Mouse (Mus musculus) lung, postnatal 4 days (tissue): ENCODE measurements around the gene Cdk2ap2.
"Not testable (repeated sequence)": the region's sequence is repeated elsewhere in the genome, so short reads cannot be mapped to it uniquely, and the experiment has no call there.

Experiments used
- DNase-seq, 2 experiments: peaks; one replicate each; pipeline ENCODE4 v3.0.0; 2021

Gene Cdk2ap2

DNA sequence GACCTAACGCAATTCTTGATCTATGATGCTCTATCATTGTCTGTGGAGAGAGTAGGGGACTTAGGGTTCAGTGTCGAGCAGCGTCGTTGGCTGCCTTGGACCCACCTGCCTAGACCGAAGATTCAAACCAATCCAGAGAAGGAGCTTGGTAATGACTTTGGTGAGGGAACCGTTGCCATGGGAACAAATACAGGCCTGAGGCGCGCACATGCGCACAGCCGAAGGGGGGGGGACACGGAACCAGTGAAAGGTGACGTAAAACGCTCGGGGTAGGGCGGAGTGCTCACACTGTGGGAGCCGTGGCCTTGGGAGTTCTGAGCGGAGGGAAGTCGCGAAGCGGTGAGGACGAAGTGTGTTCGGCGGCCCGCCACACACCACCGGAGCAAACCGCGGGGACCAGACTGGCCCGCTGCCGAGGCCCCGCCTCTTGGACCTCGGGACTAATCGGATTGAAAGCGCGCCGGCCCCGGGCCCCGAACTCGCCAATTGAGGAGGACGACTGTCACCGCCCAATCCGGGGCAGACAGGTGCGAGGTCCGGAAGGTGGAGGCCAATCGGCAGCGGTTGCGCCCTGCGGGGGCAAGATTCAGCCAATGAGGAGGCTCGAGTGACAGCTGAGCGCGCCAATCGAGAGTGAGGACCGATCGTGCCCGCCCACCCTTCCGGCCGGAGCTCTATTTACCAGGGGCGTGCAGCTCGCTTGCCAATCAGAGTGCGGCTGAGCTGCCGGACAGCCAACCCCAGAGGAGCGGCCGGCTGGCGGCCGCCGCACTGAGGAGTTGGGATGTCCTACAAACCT, at the start of gene Cdk2ap2:
Gene Cdk2ap2, plus strand, starts transcription at position 541 of the 799 bp plus-strand sequence.
- peak; percentile 99 to 100 for DNase-seq

GRCm38 (mm10) chr19:4047859-4048258, 49.1 kb upstream of the Cdk2ap2 start:
- peak; percentile 59 to 84 for DNase-seq

DNA sequence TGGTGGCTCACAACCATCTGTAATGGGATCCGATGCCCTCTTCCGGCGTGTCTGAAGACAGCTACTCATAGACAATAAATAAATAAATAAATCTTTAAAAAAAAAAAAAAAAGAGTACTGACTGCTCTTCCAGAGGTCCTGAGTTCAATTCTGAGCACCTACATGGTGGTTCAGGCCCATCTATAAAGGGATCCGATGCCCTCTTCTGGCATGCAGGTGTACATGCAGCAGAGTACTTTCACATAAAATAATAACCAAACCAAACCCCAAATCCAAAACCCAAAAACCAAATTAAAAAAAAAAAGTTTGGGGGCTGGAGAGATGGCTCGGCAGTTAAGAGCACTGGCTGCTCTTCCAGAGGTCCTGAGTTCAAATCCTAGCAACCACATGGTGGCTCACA, 47.9 kb upstream of the Cdk2ap2 start:
- DNase-seq: not testable (repeated sequence)

DNA sequence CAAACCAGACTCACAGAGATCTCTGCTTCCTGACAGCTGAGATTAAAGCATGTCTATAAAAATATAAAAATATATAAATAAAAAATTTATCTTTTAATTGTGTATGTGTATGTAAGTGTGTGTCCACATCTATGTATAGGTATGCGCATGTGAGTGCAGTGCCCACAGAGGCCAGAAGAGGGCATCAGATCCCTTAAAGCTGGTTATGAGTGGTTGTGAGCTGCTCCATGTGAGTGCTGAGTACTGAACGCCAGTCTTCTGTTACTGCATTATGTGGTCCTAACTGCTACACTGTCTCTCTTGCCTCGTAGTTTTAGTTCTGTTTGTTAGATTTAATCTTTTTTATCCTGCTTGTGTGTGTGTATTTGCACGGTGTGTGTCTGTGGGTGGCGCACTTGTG, 46.0 kb upstream of the Cdk2ap2 start:
- DNase-seq: no peak

DNA sequence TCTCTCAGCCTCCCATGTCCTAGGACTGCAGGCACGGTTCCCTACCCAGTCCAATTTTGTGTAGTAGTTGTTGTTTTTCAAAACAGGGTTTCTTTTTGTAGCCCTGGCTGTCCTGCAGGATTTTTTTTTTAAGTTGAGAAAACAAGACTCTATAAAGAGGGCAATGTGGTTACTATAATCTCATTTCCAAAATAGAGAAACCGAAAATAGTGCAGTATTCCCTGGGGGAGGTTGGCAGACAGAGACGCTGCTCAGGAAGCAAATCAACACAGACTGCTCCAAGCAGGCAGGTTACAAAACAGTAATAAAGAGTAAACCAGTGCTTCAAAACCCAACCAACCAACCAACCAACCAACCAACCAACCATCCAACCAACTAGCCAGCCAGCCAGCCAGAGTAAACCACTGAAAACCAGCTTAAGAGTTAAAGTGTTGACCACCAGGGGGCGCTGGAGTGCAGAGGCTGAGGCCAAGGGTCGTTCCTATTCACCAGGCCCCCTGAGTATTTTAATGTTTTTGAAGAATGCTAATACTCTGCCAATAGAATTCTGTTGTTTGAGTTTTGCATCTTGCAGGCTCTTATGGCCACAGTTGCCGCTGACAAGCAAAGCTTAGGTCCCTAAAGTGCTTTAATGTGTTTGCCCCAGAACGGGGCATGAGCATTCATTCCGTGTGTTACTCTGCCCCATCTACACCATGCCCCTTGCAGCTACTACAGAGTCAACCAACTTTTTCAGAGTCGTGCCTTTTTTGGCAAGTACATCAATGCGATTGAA, 45.1 kb upstream of the Cdk2ap2 start:
- peak; percentile 49 to 77 for DNase-seq

DNA sequence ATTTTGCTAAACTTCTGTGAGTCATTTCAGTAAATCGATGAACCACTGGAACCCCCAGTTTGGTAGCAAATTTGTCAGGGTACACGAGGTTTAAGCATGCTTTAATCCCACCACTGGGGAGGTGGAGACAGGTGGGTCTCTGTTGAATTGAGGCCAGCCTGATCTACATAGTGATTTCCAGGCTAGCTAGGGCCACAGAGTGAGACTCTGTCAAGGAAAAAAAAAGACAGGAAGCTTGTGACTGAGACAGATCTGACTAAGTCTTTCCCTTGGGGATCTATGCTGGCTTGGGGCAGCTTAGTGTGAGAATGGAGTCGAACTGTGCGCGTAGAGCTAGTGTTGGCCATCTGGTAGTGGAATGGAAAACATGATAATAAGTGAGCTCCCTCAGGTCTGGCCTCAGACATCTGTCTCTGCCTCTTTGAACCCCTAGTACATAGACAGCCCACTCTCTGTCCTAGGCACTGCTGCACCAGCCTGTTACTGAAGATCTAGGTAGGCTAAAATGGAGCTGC, 44.4 kb upstream of the Cdk2ap2 start:
- DNase-seq: no peak

GRCm38 (mm10) chr19:4054613-4055012, 42.4 kb upstream of the Cdk2ap2 start:
- DNase-seq: no peak

DNA sequence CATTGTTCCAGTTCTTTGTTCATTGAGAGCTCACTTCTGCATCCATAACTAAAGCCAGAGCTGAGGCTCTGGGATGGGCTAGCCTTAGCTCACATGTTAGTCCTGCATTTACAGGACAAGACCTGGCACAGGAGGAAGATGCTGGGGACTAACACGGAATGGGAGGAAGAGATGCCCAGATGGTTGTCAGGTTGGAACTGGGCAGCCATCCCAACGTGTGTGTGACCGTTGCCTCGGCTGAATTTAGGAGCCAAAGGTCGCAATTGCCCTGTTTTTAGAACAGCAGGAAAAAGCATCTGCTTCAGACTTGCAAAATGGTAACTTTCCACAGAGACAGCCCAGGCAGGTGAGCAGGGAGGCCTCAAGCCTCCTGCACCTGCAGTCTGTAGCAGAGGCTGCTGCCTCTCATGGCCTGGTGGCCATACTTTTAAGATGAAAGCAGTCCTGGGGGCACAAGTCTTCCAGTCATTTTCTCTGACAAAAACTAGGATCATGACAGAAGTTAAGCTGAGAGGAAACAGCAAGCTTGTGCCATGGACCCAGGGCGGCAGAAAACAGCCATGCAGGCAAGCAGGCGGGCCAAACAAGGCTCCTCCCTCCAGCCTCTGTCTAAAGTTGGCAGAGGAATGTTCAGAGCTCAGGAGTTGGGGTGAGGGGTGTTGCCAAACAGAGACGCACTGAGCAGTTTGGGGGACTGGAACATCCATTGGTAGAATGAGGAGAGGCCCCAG, 41.6 kb upstream of the Cdk2ap2 start:
- peak in 1 of 2 experiments; percentile 16 for DNase-seq

DNA sequence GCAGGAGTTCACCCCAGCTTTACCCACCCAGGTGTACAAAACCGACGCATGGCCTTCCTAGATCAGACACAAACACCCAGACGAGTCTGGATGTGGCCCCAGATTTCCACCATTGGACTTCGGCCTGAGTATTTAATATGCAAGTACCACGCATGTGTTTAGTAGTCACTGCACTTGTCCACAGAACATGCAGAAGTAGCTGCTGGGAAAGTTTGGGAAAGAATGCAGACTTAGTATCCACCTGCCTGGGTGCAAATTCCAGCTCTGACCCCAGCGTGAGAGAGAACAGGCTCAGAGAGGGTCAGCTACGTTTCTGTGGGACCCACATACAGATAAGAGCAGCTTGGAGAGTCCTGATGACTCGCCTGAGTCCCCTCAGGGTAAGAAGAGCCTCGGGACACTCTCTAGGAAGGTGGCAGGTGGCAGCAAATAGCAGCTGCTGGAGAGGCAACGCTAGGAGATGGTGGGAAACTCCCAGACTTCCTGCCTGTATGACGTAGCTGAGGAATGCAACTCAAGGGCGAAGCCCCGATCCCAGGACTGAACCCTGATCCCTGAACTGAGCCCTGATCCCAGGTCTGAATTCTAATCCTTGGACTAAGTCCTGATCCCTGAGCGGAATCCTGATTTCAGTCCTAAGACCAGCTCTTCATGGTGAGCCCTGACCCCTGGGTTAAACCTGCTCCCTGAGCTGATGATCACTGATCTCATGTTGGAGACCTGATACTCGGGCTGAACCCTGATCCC, 40.9 kb upstream of the Cdk2ap2 start:
- DNase-seq: peak in 1 of 2 experiments; percentile 24

DNA sequence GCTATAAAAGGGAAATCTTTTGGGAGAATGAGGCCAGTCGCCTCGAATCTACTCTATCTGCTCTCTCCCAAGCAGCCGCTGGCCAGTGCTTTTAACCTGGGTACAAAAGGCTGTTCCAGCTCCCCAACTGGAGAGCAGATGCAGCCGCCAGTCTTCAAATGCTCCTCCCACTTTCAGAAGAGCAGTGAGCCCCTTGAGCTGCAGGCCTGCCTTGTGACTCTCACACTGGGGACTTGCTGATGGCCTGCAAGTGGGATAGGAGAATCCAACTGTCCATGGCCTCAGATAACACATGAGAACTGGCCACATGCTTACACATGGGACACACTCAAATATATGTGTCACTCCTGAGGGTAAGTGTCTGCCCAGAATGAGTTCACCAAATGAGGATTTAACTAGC, 40.3 kb upstream of the Cdk2ap2 start:
- peak in 1 of 2 experiments; percentile 22 for DNase-seq

- DNase-seq: peak in 1 of 2 experiments; percentile 18
Measured at GRCm38 (mm10) chr19:4057389-4057788, 39.6 kb upstream of the Cdk2ap2 start.

- peak in 1 of 2 experiments; percentile 15 for DNase-seq
Measured at GRCm38 (mm10) chr19:4057962-4058361, 39.0 kb upstream of the Cdk2ap2 start.

DNA sequence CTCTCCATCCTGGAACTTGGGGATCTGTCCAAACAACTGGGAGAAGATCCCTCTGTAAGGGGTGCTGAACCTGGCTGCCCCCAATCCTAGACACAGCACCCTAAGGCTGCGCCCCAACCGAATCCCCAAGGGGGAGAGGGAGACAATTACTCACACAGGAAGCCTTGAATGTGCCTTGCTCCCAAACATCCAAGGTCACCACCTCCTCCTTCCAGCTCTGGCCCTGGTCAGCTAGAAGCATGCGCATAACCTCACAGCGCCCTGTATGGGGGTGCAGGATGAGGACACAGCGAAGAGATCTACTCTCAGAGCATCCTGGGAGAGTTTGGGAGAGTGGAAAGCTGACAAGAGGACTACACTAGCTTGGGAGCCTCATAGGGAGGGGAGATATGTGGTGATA, 38.4 kb upstream of the Cdk2ap2 start:
- DNase-seq: peak in 1 of 2 experiments; percentile 18

GRCm38 (mm10) chr19:4059069-4059740, 37.8 kb upstream of the Cdk2ap2 start, which contains the start of gene Gstp3:
Gene Gstp3 (minus strand): TSS chr19:4059569.
- DNase-seq: peak; percentile 55 to 64

DNA sequence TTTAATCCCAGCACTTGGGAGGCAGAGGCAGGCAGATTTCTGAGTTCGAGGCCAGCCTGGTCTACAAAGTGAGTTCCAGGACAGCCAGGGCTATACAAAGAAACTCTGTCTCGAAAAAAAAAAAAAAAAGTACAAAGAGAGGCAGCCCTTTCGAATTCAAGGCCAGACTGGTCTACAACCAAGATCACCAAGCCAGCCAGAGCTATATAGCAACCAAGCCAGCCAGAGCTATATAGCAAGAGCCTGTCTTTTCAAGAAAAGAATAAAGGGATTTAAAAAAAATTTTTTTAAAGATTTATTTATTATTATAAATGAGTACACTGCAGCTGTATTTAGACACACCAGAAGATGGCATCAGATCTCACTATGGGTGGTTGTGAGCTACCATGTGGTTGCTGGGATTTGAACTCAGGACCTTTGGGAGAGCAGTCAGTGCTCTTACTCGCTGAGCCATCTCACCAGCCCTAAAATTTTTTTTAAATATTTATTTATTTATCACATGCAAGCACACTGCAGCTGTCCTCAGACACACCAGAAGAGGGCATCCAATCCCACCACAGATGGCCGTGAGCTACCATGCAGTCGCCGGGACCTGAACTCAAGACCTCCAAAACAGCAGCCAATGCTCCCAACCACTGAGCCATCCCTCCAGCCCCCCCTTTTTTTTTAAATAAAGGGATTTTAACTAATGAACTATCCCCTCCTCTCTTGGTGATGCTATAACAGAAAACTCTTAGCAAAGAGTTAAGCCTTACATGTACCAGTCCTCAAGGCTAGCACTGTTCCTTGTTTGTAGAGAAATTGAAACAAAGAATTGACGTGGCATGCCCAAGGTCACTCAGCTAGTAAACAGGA, 36.7 kb upstream of the Cdk2ap2 start:
- DNase-seq: peak in 1 of 2 experiments; percentile 13

- no peak for DNase-seq
Measured at GRCm38 (mm10) chr19:4060899-4061465, 36.0 kb upstream of the Cdk2ap2 start.

- DNase-seq: not testable (repeated sequence)
Measured at GRCm38 (mm10) chr19:4063357-4063756, 33.6 kb upstream of the Cdk2ap2 start.

- DNase-seq: peak in 1 of 2 experiments; percentile 21
Measured at GRCm38 (mm10) chr19:4064501-4064900, 32.5 kb upstream of the Cdk2ap2 start.

DNA sequence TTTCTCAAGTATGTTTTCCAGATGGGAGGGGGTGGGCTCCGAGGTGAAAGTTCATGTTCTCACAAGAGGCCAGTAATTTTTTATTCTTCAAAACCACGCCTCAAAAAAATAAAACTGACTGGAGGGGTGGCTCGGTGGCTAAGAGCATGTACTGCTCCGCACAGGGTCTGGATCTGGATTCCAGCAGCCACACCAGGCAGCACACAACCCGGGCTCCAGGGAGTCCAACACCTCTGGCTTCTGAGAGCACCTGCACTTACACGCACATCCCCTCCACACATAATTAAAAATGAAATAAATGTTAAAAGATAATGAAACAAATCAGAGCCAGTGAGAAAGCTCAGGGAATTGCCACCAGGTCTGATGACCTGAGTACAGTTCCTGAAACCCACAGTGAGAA, 30.7 kb upstream of the Cdk2ap2 start:
- DNase-seq: peak in 1 of 2 experiments; percentile 18

- no peak for DNase-seq
Measured at GRCm38 (mm10) chr19:4066877-4067276, 30.1 kb upstream of the Cdk2ap2 start.
